Mouse (Mus musculus): Measurements from ENCODE around the gene Lamb3. TPM values are rescaled to one million over a fixed set of nuclear protein-coding genes. Genes with fewer than 3 reads are reported as not detected.

Lamb3 gene
- polyA plus RNA-seq, 1 experiment, result 2.7 TPM

GRCm38 (mm10) chr1:193330172-193330571 lies 122.7 kb downstream of the Lamb3 start:
- no peak overlapping the region for H3K27ac ChIP-seq (ENCODE audit: insufficient read depth, low read depth, low read length)
- H3K36me3 ChIP-seq (ENCODE audit: control insufficient read depth, insufficient read depth, low read length), result no peaks in the 10 kb centered on the region
- peak; percentile 82 for DNase-seq
- H3K4me1 ChIP-seq (ENCODE audit: control insufficient read depth, insufficient read depth, low read length), result peaks cover 22% of the 10 kb centered on the region
- H3K27me3 ChIP-seq (replicated peaks; ENCODE audit: control insufficient read depth, insufficient read depth, low read length), result no peaks in the 10 kb centered on the region
- no peak overlapping the region for H3K4me3 ChIP-seq (ENCODE audit: insufficient read depth, low read depth, low read length)
- 29% methylated on average over 10 of the region's 10 CpGs for WGBS
- TF ChIP-seq POLR2A (IDR thresholded peaks at IDR 0.05; ENCODE audit: low read depth, low read length) (no peak), CTCF (conservative IDR thresholded peaks at IDR 0.05; ENCODE audit: insufficient read depth, insufficient read length, low read depth, low read length) (peak; percentile 89)

GRCm38 (mm10) chr1:193330626-193331025 lies 123.1 kb downstream of the Lamb3 start:
- TF ChIP-seq POLR2A (IDR thresholded peaks at IDR 0.05; ENCODE audit: low read depth, low read length), result no peak
- no peak for TF ChIP-seq CTCF (conservative IDR thresholded peaks at IDR 0.05; ENCODE audit: insufficient read depth, insufficient read length, low read depth, low read length)
- Histone ChIP-seq H3K36me3 (ENCODE audit: control insufficient read depth, insufficient read depth, low read length) (no peaks in the 10 kb centered on the region), H3K4me3 (ENCODE audit: insufficient read depth, low read depth, low read length) (no peak overlapping the region), H3K4me1 (ENCODE audit: control insufficient read depth, insufficient read depth, low read length) (peaks cover 20% of the 10 kb centered on the region), H3K27me3 (replicated peaks; ENCODE audit: control insufficient read depth, insufficient read depth, low read length) (no peaks in the 10 kb centered on the region), H3K27ac (ENCODE audit: insufficient read depth, low read depth, low read length) (no peak overlapping the region)
- 84% methylated on average over 7 of the region's 7 CpGs for WGBS
- DNase-seq, result no peak

GRCm38 (mm10) chr1:193332018-193332417 lies 124.5 kb downstream of the Lamb3 start:
- WGBS, result 93% methylated on average over 13 of the region's 13 CpGs
- Histone ChIP-seq H3K27me3 (replicated peaks; ENCODE audit: control insufficient read depth, insufficient read depth, low read length) (no peaks in the 10 kb centered on the region), H3K4me3 (ENCODE audit: insufficient read depth, low read depth, low read length) (no peak overlapping the region), H3K27ac (ENCODE audit: insufficient read depth, low read depth, low read length) (no peak overlapping the region), H3K4me1 (ENCODE audit: control insufficient read depth, insufficient read depth, low read length) (peaks cover 15% of the 10 kb centered on the region), H3K36me3 (ENCODE audit: control insufficient read depth, insufficient read depth, low read length) (no peaks in the 10 kb centered on the region)
- no peak for TF ChIP-seq CTCF (conservative IDR thresholded peaks at IDR 0.05; ENCODE audit: insufficient read depth, insufficient read length, low read depth, low read length)
- no peak for TF ChIP-seq POLR2A (IDR thresholded peaks at IDR 0.05; ENCODE audit: low read depth, low read length)
- no peak for DNase-seq

GRCm38 (mm10) chr1:193332671-193333070 lies 125.2 kb downstream of the Lamb3 start:
- no peak overlapping the region for H3K27ac ChIP-seq (ENCODE audit: insufficient read depth, low read depth, low read length)
- TF ChIP-seq POLR2A (IDR thresholded peaks at IDR 0.05; ENCODE audit: low read depth, low read length), result no peak
- TF ChIP-seq CTCF (conservative IDR thresholded peaks at IDR 0.05; ENCODE audit: insufficient read depth, insufficient read length, low read depth, low read length), result no peak

GRCm38 (mm10) chr1:193333776-193334175 lies 126.3 kb downstream of the Lamb3 start:
- Histone ChIP-seq H3K4me1 (ENCODE audit: control insufficient read depth, insufficient read depth, low read length) (peaks cover 6% of the 10 kb centered on the region; the same call in 1 of the 2 replicates), H3K27ac (ENCODE audit: insufficient read depth, low read depth, low read length) (no peak overlapping the region), H3K36me3 (ENCODE audit: control insufficient read depth, insufficient read depth, low read length) (no peaks in the 10 kb centered on the region), H3K4me3 (ENCODE audit: insufficient read depth, low read depth, low read length) (no peak overlapping the region), H3K27me3 (replicated peaks; ENCODE audit: control insufficient read depth, insufficient read depth, low read length) (no peaks in the 10 kb centered on the region)
- no peak for TF ChIP-seq CTCF (conservative IDR thresholded peaks at IDR 0.05; ENCODE audit: insufficient read depth, insufficient read length, low read depth, low read length)
- TF ChIP-seq POLR2A (IDR thresholded peaks at IDR 0.05; ENCODE audit: low read depth, low read length), result no peak
- DNase-seq, result no peak
- WGBS, result 87% methylated on average over 3 of the region's 3 CpGs

More at GRCm38 (mm10) chr1:193332671-193333070, 125.2 kb downstream of the Lamb3 start:
- Histone ChIP-seq H3K27me3 (replicated peaks; ENCODE audit: control insufficient read depth, insufficient read depth, low read length) (no peaks in the 10 kb centered on the region), H3K36me3 (ENCODE audit: control insufficient read depth, insufficient read depth, low read length) (no peaks in the 10 kb centered on the region), H3K4me1 (ENCODE audit: control insufficient read depth, insufficient read depth, low read length) (peaks cover 12% of the 10 kb centered on the region), H3K4me3 (ENCODE audit: insufficient read depth, low read depth, low read length) (no peak overlapping the region)
- DNase-seq, result no peak
- 84% methylated on average over 1 of the region's 1 CpGs for WGBS

- no peak for TF ChIP-seq CTCF (conservative IDR thresholded peaks at IDR 0.05; ENCODE audit: insufficient read depth, insufficient read length, low read depth, low read length)
- TF ChIP-seq POLR2A (IDR thresholded peaks at IDR 0.05; ENCODE audit: low read depth, low read length), result no peak
- no peak for DNase-seq
- WGBS, result 85% methylated on average over 6 of the region's 6 CpGs
Measured at GRCm38 (mm10) chr1:193334546-193334945, 127.0 kb downstream of the Lamb3 start.

GRCm38 (mm10) chr1:193336122-193337017 lies 128.9 kb downstream of the Lamb3 start:
- no peak overlapping the region for H3K27ac ChIP-seq (ENCODE audit: insufficient read depth, low read depth, low read length)

More at GRCm38 (mm10) chr1:193334546-193334945, 127.0 kb downstream of the Lamb3 start:
- H3K4me3 ChIP-seq (ENCODE audit: insufficient read depth, low read depth, low read length), result no peak overlapping the region
- no peaks in the 10 kb centered on the region for H3K27me3 ChIP-seq (replicated peaks; ENCODE audit: control insufficient read depth, insufficient read depth, low read length)
- H3K36me3 ChIP-seq (ENCODE audit: control insufficient read depth, insufficient read depth, low read length), result no peaks in the 10 kb centered on the region
- H3K4me1 ChIP-seq (ENCODE audit: control insufficient read depth, insufficient read depth, low read length), result peaks cover 5% of the 10 kb centered on the region; the same call in 1 of the 2 replicates
- no peak overlapping the region for H3K27ac ChIP-seq (ENCODE audit: insufficient read depth, low read depth, low read length)

More at GRCm38 (mm10) chr1:193336122-193337017, 128.9 kb downstream of the Lamb3 start:
- no peaks in the 10 kb centered on the region for H3K36me3 ChIP-seq (ENCODE audit: control insufficient read depth, insufficient read depth, low read length)
- H3K27me3 ChIP-seq (replicated peaks; ENCODE audit: control insufficient read depth, insufficient read depth, low read length), result no peaks in the 10 kb centered on the region
- no peak for TF ChIP-seq CTCF (conservative IDR thresholded peaks at IDR 0.05; ENCODE audit: insufficient read depth, insufficient read length, low read depth, low read length)
- no peak for TF ChIP-seq POLR2A (IDR thresholded peaks at IDR 0.05; ENCODE audit: low read depth, low read length)
- H3K4me3 ChIP-seq (ENCODE audit: insufficient read depth, low read depth, low read length), result no peak overlapping the region
- 76% methylated on average over 7 of the region's 7 CpGs for WGBS
- H3K4me1 ChIP-seq (ENCODE audit: control insufficient read depth, insufficient read depth, low read length), result no peaks in the 10 kb centered on the region
- DNase-seq, result no peak
